Mouse (Mus musculus): Measurements from ENCODE around the gene Gimap7.

The Gimap7 gene

GRCm38 (mm10) chr6:48740501-48741169 lies 22.2 kb downstream of the Gimap7 start:
- in situ Hi-C loops (cut with MboI, MseI): loop anchor here (5.0 kb wide), 1 partner anchor 93 kb away; the partner anchor contains the start of gene Gimap8

GRCm38 (mm10) chr6:48741273-48741672 lies 22.9 kb downstream of the Gimap7 start:
- in situ Hi-C loops (cut with MboI, MseI): loop anchor here (5.0 kb wide), 1 partner anchor 94 kb away; the partner anchor contains the start of gene Gimap8

GRCm38 (mm10) chr6:48741711-48742206 lies 23.3 kb downstream of the Gimap7 start:
- in situ Hi-C loops (cut with MboI, MseI): loop anchor here (5.0 kb wide), 1 partner anchor 94 kb away; the partner anchor contains the start of gene Gimap8

- in situ Hi-C loops (cut with MboI, MseI): loop anchor here (5.0 kb wide), 1 partner anchor 95 kb away; the partner anchor contains the start of gene Gimap8
These were observed 24.3 kb downstream of the Gimap7 start for GRCm38 (mm10) chr6:48742422-48743351.

GRCm38 (mm10) chr6:48745490-48745889 lies 27.1 kb downstream of the Gimap7 start:
- in situ Hi-C loops (cut with MboI, MseI): no loop called here

- in situ Hi-C loops (cut with MboI, MseI): no loop called here
These were observed 27.8 kb downstream of the Gimap7 start, which contains the start of gene Gimap5 for GRCm38 (mm10) chr6:48745959-48746889. Gene Gimap5 (plus strand): TSS chr6:48746197.

DNA sequence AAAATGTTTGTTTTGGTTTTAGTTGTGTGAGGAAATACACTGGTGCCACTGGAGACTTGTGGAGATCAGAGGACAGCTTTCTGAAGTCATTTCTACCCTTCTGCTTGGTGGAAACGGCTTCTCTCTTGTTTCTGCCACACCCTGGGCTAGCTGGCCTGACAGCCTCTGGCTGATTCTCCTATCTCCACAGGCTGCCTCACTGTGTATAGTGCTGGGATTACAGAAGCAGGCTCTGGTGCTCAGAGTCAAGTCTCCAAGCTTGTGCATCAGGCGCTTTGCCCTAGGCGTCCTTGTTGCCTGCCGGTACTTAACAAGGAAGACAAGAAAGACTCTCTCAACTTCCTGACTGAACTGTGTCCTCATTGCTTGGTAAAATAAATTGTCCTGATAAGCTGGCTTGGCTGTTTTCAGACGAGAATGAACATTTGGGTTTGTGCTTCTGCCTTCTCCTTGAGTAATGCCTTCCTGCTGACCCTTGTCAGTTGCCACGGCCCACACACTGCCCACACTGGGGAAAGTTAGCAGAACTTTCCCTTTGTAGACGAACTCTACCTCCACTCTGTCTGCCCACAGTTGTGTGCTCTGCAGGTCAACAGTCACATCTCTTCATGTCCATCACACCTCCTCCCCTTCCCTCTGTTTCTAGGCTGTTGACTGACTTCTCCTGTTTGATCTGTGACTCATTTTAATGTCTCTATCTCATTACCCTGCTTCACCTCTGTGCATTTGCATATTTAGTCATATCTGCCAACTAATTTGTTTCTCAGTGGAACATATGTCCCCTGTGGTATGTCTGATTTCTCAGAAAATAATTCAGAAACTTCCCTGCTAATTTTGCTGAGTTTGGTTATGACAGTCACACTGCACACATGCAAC lies 28.9 kb downstream of the Gimap7 start:
- in situ Hi-C loops (cut with MboI, MseI): no loop called here

DNA sequence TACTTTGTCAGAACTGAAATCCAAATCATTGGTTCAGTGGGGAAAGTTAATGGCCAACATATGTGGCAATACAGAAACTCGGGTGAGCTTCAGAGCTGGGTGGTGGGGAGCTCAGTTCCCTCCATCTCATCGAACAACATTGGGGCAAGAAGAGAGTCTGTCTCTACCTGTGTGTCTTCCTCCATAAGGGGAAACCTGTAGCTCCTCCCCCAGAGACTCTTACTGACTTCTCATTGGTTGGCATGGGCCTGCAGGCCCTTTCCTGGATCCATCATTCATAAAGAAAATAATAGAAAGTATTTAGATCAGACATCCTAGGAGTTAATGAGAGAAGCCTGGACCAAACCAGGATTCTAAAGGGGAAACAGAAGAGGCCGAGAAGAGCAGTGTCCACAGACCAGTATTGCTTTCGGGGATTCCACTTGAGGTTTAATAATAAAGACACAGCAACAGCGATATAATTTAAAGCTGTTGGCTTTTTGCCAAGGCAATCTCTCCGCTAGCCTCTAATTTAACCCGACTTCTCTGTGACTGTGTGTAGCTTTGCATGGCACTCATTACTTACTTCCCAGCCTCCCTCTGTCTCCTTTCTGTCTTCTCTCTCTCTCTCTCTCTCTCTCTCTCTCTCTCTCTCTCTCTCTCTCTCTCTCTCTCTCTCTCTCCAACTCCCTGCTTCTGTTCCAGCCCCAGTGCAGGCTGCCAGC lies 45.3 kb downstream of the Gimap7 start:
- in situ Hi-C loops (cut with MboI, MseI): no loop called here

DNA sequence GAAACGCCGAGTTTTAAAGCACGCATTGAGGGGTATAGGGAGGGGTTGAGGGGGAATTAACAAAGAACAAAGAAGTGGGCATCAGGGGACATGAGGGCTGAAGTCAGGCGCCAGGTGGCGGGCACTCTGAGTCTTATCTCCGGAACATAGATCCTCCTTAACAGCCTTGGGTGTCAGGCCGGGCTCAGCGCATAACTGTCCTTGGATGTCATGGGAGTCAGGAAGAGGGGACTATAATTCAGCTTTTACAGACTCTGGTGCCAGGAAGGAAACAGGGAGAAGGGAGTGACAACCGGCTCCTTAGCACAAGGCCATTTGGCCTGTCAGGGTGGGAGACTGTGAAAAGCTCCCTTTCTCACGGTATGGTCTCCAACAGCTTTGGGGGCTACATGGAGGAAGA lies 46.1 kb downstream of the Gimap7 start:
- in situ Hi-C loops (cut with MboI, MseI): no loop called here

- in situ Hi-C loops (cut with MboI, MseI): no loop called here
These were observed 49.9 kb downstream of the Gimap7 start for GRCm38 (mm10) chr6:48768178-48768869.

DNA sequence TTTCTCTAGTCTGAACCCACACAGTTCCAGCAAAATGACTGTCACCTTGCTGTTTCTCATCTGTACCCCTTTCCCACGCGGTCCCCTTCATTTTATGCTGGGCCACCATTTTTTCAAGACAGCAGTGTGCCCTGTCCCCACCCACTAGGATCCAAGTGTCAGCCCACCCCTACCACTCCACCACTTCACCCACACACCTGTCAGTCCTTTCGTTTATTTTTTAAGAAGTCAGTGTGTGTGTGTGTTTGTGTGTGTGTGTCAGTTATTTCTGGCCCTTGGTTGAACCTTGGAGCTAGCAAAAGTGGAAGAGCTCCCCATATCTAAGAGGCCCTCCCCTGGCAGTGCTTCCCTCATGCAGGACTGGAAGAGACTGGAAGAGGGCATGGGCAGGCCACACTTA lies 50.5 kb downstream of the Gimap7 start:
- in situ Hi-C loops (cut with MboI, MseI): no loop called here

DNA sequence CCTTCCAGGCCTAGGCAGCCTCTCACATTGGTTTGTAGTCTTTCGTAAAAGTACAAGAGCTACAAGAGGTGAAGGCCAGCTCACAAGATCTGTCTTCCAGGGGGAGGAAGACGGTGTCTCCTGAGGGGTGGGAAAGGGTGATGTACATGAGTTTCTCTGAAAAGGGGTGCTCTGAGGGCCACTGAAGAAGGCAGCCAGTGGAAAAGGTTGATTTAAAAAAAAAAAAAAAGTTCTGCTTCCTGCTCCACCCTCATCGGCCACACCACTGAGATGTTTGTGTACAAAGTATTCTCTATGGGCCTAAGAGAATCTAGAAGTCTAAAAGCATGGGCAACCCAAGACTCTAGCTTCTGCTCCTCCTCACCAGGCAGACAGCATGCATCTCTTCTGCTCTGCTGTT lies 52.3 kb downstream of the Gimap7 start, which contains the start of gene Gimap3:
Gene Gimap3 (minus strand): TSS at position 156 of the 400 bp plus-strand sequence.
- in situ Hi-C loops (cut with MboI, MseI): loop anchor here (5.0 kb wide), 2 partner anchors 123 to 593 kb away; partner anchors contain the start of gene Gimap8

DNA sequence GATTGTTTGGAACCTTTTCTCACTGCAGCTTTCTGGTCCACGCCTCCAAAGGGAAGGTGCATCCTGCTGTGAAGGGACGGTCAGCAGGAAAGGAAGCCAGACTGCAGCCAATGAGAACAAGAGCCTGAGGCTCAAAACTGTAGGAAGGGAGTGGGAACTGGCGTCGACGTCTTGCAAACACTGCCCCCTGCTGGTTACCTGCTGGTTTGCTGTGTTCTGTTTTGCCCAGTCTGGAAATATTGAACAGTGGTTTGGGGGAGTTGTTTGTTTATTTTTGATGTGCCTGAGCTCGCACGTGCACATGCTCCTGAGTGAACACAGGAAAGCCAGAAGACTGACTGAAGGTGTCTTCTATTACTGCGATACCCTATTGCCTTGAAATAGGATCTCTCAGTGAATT lies 53.6 kb downstream of the Gimap7 start:
- in situ Hi-C loops (cut with MboI, MseI): loop anchor here (5.0 kb wide), 2 partner anchors 125 to 595 kb away; partner anchors contain the start of gene Gimap8
